Mouse (Mus musculus): Measurements from ENCODE around the gene Nadsyn1.

Nadsyn1 gene

GRCm38 (mm10) chr7:143753990-143754715, 68.5 kb downstream of the Nadsyn1 start:
- peak; percentile 30 for DNase-seq

- no peak for DNase-seq
Measured at GRCm38 (mm10) chr7:143752606-143753005, 70.0 kb downstream of the Nadsyn1 start.

- no peak for DNase-seq
Measured at GRCm38 (mm10) chr7:143752056-143752455, 70.6 kb downstream of the Nadsyn1 start.

GRCm38 (mm10) chr7:143751380-143751779, 71.3 kb downstream of the Nadsyn1 start:
- DNase-seq, result no peak

GRCm38 (mm10) chr7:143749045-143749444, 73.6 kb downstream of the Nadsyn1 start:
- DNase-seq, result no peak

- peak; percentile 81 for DNase-seq
Measured at GRCm38 (mm10) chr7:143748041-143748868, 74.4 kb downstream of the Nadsyn1 start.

Measured in kidney, adult 11 months (tissue).